Mouse (Mus musculus) T-helper 17 cell (primary cell): ENCODE results near the gene Fbxl17.

ENCODE experiments used
- in situ Hi-C, 2 experiments: fragments of 300-600 bp; cut with MboI, MseI; formaldehyde crosslinking; loops; 1 replicate in 1 of 2; 2 replicates in 1 of 2; pipeline ENCODE4 v1.15.1; 2025; ENCODE audit warnings: high pct_unique_total_duplicates in 2 of 2

Gene Fbxl17

DNA sequence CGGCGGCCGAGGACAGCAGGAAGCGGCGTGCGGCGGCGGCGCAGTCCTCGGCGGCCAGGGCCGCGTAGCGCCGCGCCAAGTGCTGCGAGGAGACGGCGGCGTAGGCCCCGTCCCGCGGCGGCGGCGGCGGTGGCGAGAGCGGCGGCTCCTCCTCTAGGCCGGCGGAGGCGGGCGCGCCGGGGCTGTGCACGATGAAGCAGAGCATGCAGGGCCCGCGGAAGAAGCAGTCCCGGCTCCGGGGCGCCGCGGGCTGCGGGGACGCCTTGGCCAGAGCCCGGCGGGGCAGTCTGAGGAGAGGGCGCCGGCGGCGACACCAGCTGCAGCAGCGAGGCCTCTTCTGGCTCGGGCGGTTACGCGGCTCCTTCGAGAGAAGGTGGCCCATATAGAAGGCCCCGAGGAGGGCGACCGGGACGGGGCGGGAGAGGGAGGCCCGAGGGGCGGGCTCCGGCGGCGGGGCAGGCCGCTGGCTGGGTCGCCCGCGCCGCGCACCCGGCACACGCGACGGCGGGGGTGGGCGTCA lies at the start of gene Fbxl17:
Gene Fbxl17, minus strand, starts transcription at position 382 of the 520 bp plus-strand sequence.
- in situ Hi-C loops = loop anchor here (10.0 to 25.0 kb wide), 3 partner anchors 375 to 838 kb away; partner anchors contain the start of gene Pja2 (in 2 of the 2)

- in situ Hi-C loops = no loop called here
These were observed 47.6 kb upstream of the Fbxl17 start for GRCm38 (mm10) chr17:63547465-63547864.

DNA sequence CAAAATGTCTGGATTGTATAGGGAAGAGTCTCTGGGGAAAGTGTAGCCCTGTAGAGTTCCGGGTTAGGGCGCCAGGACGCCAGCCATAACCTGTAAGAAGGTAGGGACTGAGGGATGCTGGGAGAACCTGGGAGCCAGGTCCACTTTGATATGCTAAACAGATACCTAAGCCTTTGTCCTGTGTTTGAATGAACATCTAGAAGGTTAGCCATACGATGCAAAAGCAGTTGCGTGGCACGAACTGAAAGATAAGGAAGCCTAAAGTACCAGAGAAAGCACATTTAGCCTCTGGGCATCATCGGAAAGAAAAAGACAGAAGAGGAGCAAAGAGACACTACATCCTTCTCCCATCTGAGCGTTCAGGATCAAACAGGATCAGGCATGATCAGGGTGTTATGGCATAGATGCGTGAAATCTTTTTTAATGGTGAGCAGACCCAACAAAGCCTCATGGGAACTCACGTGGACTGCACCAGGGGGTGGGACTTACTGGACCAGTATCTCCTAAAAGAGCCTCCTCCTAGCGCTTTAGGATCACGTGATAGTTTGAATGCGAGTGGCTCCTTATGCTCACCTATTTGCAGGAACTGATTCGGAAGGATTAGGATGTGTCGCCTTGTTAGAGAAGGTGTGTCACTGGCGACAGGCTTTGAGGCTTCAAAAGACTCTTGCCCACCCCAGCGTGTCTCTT lies 34.9 kb upstream of the Fbxl17 start:
- in situ Hi-C loops = no loop called here

DNA sequence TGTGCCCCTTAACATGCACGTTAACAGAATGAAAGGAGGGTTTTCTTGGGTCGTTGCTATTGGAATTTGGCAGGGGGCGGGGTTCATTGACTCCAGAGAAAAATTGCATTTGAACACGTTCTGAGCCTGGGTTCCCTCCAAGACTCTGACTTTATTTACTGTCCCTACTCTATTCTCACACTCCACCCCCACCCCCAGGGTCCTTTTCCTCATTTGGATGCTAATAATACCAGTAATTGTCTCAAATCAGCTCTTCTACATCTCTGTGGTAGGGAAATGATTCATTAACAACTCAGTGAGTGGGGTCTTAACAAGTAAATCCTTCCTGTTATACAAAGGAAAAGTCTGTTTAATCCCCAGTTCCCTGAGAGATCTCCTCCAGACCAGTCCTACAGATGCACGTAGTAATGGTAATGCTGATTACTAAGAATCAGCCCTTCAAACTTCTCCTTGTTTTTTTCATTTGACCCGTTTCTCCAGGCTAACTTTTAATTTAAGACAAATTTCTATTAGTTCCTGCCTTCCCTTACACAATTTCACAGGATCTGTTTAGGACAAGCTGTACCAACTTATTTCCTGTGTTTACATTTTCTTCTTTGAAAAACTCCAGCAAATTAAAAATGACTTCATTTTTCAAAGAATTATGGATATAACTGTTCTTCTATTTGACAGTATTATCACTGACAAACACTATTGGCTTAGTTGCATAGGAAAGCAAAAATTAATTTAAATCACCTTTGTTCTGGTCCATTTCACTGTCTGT lies 33.4 kb upstream of the Fbxl17 start:
- in situ Hi-C loops = no loop called here

DNA sequence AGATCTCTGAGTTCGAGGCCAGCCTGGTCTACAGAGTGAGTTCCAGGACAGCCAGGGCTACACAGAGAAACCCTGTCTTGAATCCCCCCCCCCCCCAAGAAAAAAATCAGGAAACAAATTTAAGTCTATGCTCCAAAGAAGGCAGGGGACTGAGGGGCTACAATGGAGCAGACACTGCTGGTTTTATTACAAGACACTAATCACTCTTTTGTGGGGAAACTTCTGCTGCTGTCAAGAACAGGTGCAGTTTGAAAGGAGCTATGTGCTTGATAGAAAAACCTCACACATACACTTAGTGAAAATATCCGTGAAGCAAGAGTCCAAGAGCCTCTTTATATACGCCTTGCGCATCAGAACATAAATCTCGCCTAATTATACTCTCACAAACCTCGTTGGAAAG lies 29.7 kb upstream of the Fbxl17 start:
- in situ Hi-C loops = no loop called here

DNA sequence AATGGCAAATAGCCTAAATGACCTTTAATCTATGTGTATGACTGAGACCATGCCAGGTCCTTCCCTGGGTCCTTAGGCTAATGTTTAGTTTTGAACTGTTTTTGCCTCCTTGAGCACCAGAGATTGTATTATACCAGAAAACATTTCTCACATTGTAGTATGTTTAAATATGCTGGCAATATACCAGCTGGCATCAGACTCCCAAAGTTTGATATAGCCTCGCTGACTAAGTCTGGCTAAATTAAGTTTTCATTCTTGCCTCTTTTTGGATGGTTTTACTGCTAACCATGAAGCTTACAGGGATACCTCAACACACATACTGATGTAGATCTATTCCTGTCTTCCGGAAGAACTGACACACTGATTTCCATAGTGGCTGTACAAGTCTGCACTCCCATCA lies 20.9 kb upstream of the Fbxl17 start:
- in situ Hi-C loops = no loop called here

GRCm38 (mm10) chr17:63510451-63510850 lies 10.6 kb upstream of the Fbxl17 start:
- in situ Hi-C loops = no loop called here

GRCm38 (mm10) chr17:63501091-63501490 lies 1.3 kb upstream of the Fbxl17 start:
- in situ Hi-C loops = loop anchor here (10.0 kb wide), 2 partner anchors 374 to 834 kb away; partner anchors contain the start of gene Pja2 (in 1 of the 2)

DNA sequence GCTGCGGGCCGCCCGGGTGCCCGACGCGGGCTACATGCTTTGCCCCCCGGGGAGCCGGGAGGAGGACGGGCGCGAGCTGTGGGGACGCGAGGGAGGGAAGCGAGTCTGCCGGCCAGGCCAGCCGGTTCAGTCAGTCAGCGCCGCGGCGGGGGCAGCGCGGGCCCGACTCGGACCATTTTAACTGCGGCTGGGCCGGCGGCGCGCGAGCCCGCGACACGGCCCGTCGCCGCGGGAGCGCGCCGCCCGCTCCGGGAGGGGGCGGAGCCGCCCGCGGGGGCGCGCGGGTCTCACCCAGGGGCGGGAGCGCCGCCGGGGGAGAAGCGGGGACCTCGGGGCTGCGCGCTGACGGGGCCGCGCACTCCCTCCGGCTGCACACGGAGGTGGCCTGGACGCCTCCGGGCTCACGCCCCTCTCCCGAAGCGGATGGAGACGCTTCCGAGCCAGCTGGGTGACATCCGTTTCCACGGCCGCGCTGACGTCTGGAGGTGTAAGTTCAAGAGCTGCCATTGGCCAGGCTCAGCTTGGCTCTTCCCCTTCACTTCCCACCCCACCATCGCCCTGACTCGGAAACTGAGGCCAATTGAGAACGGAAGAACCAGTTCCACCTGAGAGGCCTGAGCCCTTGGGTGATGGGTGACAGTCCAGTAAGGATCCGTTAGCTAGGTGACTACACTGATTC lies 478 bp upstream of the Fbxl17 start:
- in situ Hi-C loops = loop anchor here (10.0 kb wide), 2 partner anchors 375 to 835 kb away; partner anchors contain the start of gene Pja2 (in 1 of the 2)

- in situ Hi-C loops = loop anchor here in 1 of 2 experiments (25.0 kb wide), 1 partner anchor 838 kb away; the partner anchor contains the start of gene Pja2
These were observed 841 bp downstream of the Fbxl17 start for GRCm38 (mm10) chr17:63498717-63499635.

DNA sequence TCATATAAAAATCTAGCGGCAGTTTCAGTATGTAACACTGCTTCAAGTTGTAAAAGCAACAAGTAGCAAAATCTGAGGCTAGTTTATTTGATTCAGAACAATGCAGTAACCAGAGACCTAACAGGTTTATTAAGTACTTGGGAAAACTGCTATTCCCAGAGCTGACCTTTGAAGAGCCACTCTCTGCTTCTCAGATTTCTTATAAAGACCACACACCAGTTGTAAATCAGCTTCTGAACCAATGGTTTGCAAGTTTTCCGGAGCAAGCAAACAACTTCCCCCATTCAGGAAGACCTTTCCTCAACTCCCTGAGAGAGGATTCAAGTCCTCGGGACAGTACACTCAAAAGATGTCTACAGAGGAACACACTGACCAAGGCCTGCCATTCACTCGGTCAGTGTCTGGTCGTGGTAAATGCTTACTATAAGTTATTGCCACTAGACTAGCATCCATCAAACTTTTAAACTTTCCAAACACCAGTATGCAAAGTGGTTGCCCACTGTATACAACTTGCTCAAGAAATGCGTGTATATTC lies 1.6 kb downstream of the Fbxl17 start:
- in situ Hi-C loops = loop anchor here in 1 of 2 experiments (25.0 kb wide), 1 partner anchor 839 kb away; the partner anchor contains the start of gene Pja2

DNA sequence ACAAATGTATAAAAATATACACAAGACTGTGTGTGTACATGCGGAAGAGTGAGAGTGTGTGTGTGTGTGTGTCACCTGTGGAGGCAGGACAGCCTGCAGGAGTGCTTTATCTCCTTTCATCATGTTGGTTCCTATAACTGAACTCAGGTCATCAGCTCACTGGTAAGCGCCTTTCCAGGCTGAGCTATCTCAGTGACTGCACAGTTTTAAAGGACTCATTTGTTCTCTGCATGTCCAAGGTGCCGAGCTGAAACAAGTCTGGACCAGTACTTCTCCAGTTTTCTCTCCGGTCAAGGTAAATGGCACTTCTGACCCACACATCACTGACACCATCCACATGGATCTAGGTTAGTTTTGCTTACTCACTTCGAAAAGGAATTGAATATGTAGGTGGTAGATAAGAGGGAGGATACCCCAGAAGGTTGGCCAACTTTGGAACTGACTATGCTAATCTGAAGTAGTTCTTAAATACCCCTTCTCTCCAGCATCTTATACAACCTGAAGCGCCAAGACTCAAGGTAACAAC lies 2.5 kb downstream of the Fbxl17 start:
- in situ Hi-C loops = loop anchor here in 1 of 2 experiments (25.0 kb wide), 1 partner anchor 840 kb away; the partner anchor contains the start of gene Pja2

DNA sequence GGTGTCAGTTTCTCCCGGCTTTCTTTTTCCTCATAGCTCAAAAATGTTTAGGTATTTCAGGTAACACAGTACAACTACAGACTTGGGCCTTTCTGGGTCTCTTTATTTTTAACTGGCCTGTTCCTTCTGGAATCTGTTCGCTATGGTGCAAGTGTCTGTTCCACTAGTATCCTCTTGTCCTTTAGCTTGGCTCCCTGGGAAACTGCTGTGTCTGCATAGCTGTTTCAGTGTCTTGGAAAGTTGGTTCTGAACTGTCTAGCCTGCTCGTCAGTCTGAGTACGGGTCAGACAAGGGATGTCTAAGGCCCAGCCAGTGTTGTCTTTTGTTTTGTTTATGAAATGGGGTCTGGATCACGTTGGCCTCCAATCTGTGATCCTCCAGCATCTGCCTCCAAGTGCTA lies 3.7 kb downstream of the Fbxl17 start:
- in situ Hi-C loops = loop anchor here in 1 of 2 experiments (25.0 kb wide), 1 partner anchor 841 kb away; the partner anchor contains the start of gene Pja2

DNA sequence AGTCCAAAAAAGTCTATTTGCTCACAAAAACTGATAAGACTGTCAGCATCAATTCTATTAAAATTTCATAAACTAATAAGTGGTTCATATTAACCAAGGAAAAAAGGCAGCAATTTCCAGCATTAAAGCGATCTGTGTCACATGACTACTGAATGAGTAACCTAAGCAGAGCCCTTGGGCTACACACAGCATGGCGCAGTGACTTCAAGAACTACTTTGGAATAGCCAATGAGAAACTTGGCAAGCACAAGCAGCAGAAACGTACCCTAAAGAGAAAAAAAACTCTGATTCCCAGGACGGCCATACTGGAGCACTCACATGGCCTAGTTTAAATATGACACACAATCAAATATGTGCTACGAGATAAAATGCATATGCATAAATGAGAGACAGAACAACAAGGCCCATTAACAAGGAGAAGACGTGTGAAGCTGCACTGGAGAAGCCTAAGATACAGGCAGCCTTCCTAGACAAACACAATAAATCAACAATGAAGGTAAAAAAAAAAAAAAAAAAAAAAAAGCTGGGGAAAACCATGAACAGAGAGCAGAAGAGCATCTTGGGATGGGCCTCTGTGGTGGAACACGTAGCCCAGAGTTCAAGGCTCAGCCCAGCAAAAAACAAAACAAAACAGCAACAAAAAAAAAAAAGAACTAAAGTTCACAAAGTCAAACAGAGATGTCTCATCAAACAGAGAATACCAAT lies 5.8 kb downstream of the Fbxl17 start:
- in situ Hi-C loops = loop anchor here in 1 of 2 experiments (25.0 kb wide), 1 partner anchor 843 kb away; the partner anchor contains the start of gene Pja2

GRCm38 (mm10) chr17:63493274-63493673 lies 6.5 kb downstream of the Fbxl17 start:
- in situ Hi-C loops = loop anchor here in 1 of 2 experiments (25.0 kb wide), 1 partner anchor 844 kb away; the partner anchor contains the start of gene Pja2

GRCm38 (mm10) chr17:63492665-63493273 lies 7.0 kb downstream of the Fbxl17 start:
- in situ Hi-C loops = loop anchor here in 1 of 2 experiments (25.0 kb wide), 1 partner anchor 845 kb away; the partner anchor contains the start of gene Pja2

- in situ Hi-C loops = loop anchor here in 1 of 2 experiments (25.0 kb wide), 1 partner anchor 848 kb away; the partner anchor contains the start of gene Pja2
These were observed 10.3 kb downstream of the Fbxl17 start for GRCm38 (mm10) chr17:63489525-63489924.

DNA sequence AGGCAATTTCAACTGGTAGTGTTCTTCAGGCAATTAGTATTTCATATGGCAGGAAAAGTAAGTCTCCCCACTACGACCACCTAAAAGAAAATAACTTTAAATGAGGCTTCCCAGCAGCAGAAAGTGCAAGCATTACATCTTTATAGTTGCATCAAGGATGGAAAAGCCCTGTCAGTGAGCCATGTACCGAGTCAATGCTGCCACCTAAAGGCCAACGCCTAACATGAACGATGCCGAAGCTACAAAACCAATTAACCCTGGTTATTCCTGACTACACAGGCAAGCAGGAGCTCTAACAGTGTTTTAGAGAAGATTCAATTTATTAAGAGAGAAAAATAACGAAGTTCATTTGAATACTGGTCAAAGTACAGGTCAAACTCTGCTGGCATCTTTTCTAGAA lies 32.0 kb downstream of the Fbxl17 start:
- in situ Hi-C loops = loop anchor here in 1 of 2 experiments (5.0 kb wide), 1 partner anchor 146 kb away; no protein-coding TSS in a partner anchor
